Mouse (Mus musculus): ENCODE data around the gene Tmem72.

DNA sequence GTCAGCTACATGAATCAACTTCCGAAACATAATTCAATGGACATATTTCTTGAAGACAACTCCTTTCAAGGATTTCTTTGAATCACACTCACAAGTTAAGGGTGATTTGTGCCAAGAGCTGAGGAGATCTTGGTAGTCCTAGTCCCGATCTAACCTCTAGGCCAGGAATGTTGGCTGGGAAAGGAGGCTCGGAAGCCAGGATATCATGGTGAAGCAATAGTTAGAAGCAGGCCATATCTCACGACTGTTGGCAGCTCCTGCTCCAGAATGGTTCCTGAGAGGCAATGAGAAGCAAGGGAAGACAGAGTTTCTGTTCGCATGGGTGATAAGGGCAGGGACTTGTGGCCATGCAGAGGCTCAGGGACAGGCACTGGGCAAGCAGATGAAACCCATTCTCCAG lies 79.2 kb downstream of the Tmem72 start:
- TF ChIP-seq CTCF (IDR thresholded peaks at IDR 0.05; ENCODE audit: low read depth, low read length) (no peak), POLR2A (IDR thresholded peaks at IDR 0.05; ENCODE audit: borderline replicate concordance, low read depth, low read length) (no peak)
